ENCODE assay signal across 30 mouse cellular contexts in the genomic region with DNA sequence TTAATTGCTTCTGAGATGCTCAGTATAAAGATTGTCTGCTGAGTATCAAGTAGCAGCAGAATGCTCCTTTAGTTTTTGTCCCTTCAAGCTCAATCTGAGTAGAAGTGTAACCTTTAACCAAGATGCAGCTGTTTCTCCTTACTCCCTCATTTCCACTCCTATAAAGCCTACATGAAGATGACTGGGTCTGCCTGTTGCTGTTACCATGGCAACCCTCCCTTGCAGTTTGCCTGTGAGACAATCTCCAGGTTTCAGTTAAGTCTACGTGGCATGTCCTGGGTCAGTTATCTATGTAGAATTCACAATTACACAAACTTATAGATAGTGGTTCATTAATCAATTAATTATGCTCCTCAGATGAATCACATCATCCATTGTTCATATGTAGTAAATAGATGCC.
DNase-seq lines count a peak whose midpoint lies in the region; ATAC-seq and TF ChIP-seq lines count a peak whose summit lies in the region.
"Had no signal": no experiment of that assay in that cellular context is flagged by ENCODE, and none has a peak within 500 bp of the region (broad histone marks: within the 10 kb centered on the region; RNA-seq: fewer than 3 reads in every experiment).

No protein-coding gene starts in this region.

- TF ChIP-seq CTCF in hindbrain, postnatal 0 days (IDR thresholded peaks at IDR 0.05; ENCODE audit: low read depth): no peak

- peak; percentile 1 for DNase-seq in embryo, embryonic 10.5 days (ENCODE audit: low spot score)
- no peak for DNase-seq in embryo, embryonic 9.5 days (ENCODE audit: extremely low spot score)
- DNase-seq in hindbrain, postnatal 0 days (ENCODE audit: low spot score): peak; percentile 27
- no peak for DNase-seq in hindbrain, embryonic 14.5 days (ENCODE audit: low spot score)
- peak; percentile 12 for DNase-seq in neural tube, embryonic 11.5 days (ENCODE audit: low spot score)
- no peak for DNase-seq in neural tube, embryonic 10.5 days (ENCODE audit: extremely low spot score, low spot score)
- peak; percentile 0 for DNase-seq in forelimb bud, embryonic 11.5 days (ENCODE audit: low read depth, low spot score)
- no peak for DNase-seq in thymus, postnatal 4 days
- DNase-seq: adrenal gland, adult 8-10 months; cerebellum, adult 11-12 months; heart, adult 2 months; heart, postnatal 10 days; kidney, adult 8-10 months; kidney, postnatal 4 days; layer of hippocampus, postnatal 36 days; right cerebral cortex, postnatal 25 days; spleen, adult 18-20 months; thymus, postnatal 14 days had no signal

- H3K9me3 ChIP-seq in hindbrain, postnatal 0 days (ENCODE audit: low read length): no peaks in the 10 kb centered on the region
- no peaks in the 10 kb centered on the region for H3K9me3 ChIP-seq in hindbrain, embryonic 14.5 days (ENCODE audit: control insufficient read depth, low read length)
- no peaks in the 10 kb centered on the region for H3K9me3 ChIP-seq in neural tube, embryonic 11.5 days (ENCODE audit: control insufficient read depth, low read length)
- H3K9me3 ChIP-seq: embryonic facial prominence, embryonic 15.5 days; forebrain, embryonic 13.5 days; heart, embryonic 13.5 days; limb, embryonic 12.5 days; liver, embryonic 15.5 days; lung, embryonic 15.5 days; midbrain, embryonic 13.5 days had no signal

- no peak overlapping the region for H3K9ac ChIP-seq in hindbrain, postnatal 0 days (replicated peaks; ENCODE audit: low read length)
- H3K9ac ChIP-seq in hindbrain, embryonic 14.5 days: no peak overlapping the region
- H3K9ac ChIP-seq in neural tube, embryonic 11.5 days (ENCODE audit: low read length): no peak overlapping the region
- H3K9ac ChIP-seq: embryonic facial prominence, embryonic 15.5 days; forebrain, embryonic 13.5 days; heart, embryonic 13.5 days; limb, embryonic 12.5 days; liver, embryonic 15.5 days; lung, embryonic 15.5 days; midbrain, embryonic 13.5 days had no signal

- no peak overlapping the region for H3K4me3 ChIP-seq in hindbrain, postnatal 0 days (ENCODE audit: low read length)
- no peak overlapping the region for H3K4me3 ChIP-seq in hindbrain, embryonic 14.5 days (replicated peaks; ENCODE audit: low read length)
- no peak overlapping the region for H3K4me3 ChIP-seq in neural tube, embryonic 11.5 days (ENCODE audit: low read depth, low read length)
- H3K4me3 ChIP-seq: embryonic facial prominence, embryonic 15.5 days; forebrain, embryonic 13.5 days; heart, adult 2 months; heart, embryonic 13.5 days; limb, embryonic 12.5 days; liver, embryonic 15.5 days; lung, embryonic 15.5 days; midbrain, embryonic 13.5 days; myocyte had no signal

- WGBS in hindbrain, postnatal 0 days: 54% methylated on average over 1 of the region's 1 CpGs
- WGBS in hindbrain, embryonic 14.5 days: 37% methylated on average over 1 of the region's 1 CpGs
- WGBS in neural tube, embryonic 11.5 days: 63% methylated on average over 1 of the region's 1 CpGs

- no peak overlapping the region for H3K27ac ChIP-seq in hindbrain, postnatal 0 days
- no peak overlapping the region for H3K27ac ChIP-seq in hindbrain, embryonic 14.5 days
- no peak overlapping the region for H3K27ac ChIP-seq in neural tube, embryonic 11.5 days (ENCODE audit: low read depth, low read length)
- H3K27ac ChIP-seq: embryonic facial prominence, embryonic 15.5 days; forebrain, embryonic 13.5 days; heart, adult 2 months; heart, embryonic 13.5 days; kidney, postnatal 0 days; limb, embryonic 12.5 days; liver, embryonic 15.5 days; lung, embryonic 15.5 days; midbrain, embryonic 13.5 days had no signal

- no peak overlapping the region for H3K4me2 ChIP-seq in hindbrain, postnatal 0 days (ENCODE audit: low read depth, low read length)
- H3K4me2 ChIP-seq in hindbrain, embryonic 14.5 days (replicated peaks): no peak overlapping the region
- no peak overlapping the region for H3K4me2 ChIP-seq in neural tube, embryonic 11.5 days (ENCODE audit: low read depth)
- H3K4me2 ChIP-seq: embryonic facial prominence, embryonic 15.5 days; forebrain, embryonic 13.5 days; heart, embryonic 13.5 days; limb, embryonic 12.5 days; liver, embryonic 15.5 days; lung, embryonic 15.5 days; midbrain, embryonic 13.5 days had no signal

- no peak for ATAC-seq in hindbrain, postnatal 0 days
- ATAC-seq in hindbrain, embryonic 14.5 days (ENCODE audit: low FRiP score): no peak
- no peak for ATAC-seq in neural tube, embryonic 11.5 days (ENCODE audit: insufficient read depth, low FRiP score, low TSS enrichment)
- ATAC-seq: activated CD4-positive, CD25-positive, alpha-beta regulatory T cell, adult 4 months; forebrain, embryonic 13.5 days; intestine, embryonic 16.5 days; midbrain, embryonic 13.5 days had no signal

- H3K36me3 ChIP-seq in hindbrain, postnatal 0 days (ENCODE audit: insufficient read depth, low read length): no peaks in the 10 kb centered on the region
- H3K36me3 ChIP-seq in hindbrain, embryonic 14.5 days (replicated peaks; ENCODE audit: control insufficient read depth, insufficient read depth): no peaks in the 10 kb centered on the region
- no peaks in the 10 kb centered on the region for H3K36me3 ChIP-seq in neural tube, embryonic 11.5 days (ENCODE audit: control insufficient read depth, insufficient read depth, low read length)
- H3K36me3 ChIP-seq: embryonic facial prominence, embryonic 15.5 days; heart, embryonic 13.5 days; limb, embryonic 12.5 days; liver, embryonic 15.5 days; lung, embryonic 15.5 days; midbrain, embryonic 13.5 days had no signal

- no peaks in the 10 kb centered on the region for H3K4me1 ChIP-seq in hindbrain, postnatal 0 days (ENCODE audit: insufficient read depth, low read length)
- no peaks in the 10 kb centered on the region for H3K4me1 ChIP-seq in hindbrain, embryonic 14.5 days (replicated peaks; ENCODE audit: control insufficient read depth, insufficient read depth, low read length)
- no peaks in the 10 kb centered on the region for H3K4me1 ChIP-seq in neural tube, embryonic 11.5 days (ENCODE audit: control insufficient read depth, insufficient read depth, low read length)
- H3K4me1 ChIP-seq: embryonic facial prominence, embryonic 15.5 days; forebrain, embryonic 13.5 days; heart, embryonic 13.5 days; limb, embryonic 12.5 days; liver, embryonic 15.5 days; lung, embryonic 15.5 days; midbrain, embryonic 13.5 days had no signal

- H3K27me3 ChIP-seq in hindbrain, postnatal 0 days (ENCODE audit: insufficient read depth, low read length): no peaks in the 10 kb centered on the region
- no peaks in the 10 kb centered on the region for H3K27me3 ChIP-seq in hindbrain, embryonic 14.5 days (ENCODE audit: control insufficient read depth, insufficient read depth, low read length)
- H3K27me3 ChIP-seq in neural tube, embryonic 11.5 days (ENCODE audit: control insufficient read depth, insufficient read depth, low read length): no peaks in the 10 kb centered on the region
- H3K27me3 ChIP-seq: CH12.LX; embryonic facial prominence, embryonic 15.5 days; forebrain, embryonic 13.5 days; heart, embryonic 13.5 days; limb, embryonic 12.5 days; liver, embryonic 15.5 days; lung, embryonic 15.5 days; midbrain, embryonic 13.5 days had no signal

Comparison
In these comparisons a context has a peak if more than half of its experiments do, and no peak if none do; other contexts are left out.
1. DNase-seq: peak in embryo, embryonic 10.5 days (single experiment), hindbrain, postnatal 0 days (single experiment), neural tube, embryonic 11.5 days (single experiment) and forelimb bud, embryonic 11.5 days (single experiment); none in embryo, embryonic 9.5 days (single experiment), hindbrain, embryonic 14.5 days (single experiment), neural tube, embryonic 10.5 days (single experiment) and thymus, postnatal 4 days (single experiment).